ENCODE assay signal across 8 mouse cellular contexts in the genomic region with DNA sequence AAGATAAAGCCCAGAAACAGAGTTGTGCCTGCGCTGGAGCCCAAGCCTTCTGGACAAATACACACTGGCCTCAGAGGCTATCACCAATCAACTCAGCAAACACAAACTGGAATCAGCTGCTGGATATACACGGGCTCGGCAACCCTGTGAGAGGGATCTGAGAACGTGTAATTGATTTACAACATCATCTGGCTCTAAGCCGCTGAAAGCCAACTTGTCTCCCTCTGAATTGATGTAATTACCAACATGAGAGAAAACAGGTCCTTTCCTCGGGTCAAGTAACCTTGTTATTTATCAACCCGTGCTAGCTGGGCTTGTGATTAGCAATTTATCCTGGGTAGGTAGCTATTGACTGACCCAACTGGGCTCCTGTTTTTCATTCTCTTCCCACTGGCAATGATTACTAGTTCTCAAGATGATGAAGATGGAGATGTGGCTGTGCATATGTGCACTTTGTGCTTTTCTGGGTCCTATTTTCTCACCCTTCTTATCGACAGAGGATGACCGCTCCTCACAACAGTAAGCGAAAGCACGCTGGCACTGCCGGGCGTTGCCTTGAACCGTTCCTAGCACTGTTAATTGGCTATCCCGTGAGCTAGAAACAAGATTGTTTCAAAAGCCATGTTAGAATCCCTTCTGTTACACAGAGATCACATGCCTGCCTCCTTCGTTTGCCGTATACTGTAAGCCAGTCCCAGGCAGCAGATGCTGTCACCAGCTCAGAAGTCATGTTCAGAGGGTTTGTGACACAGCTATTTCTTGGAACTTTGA.
DNase-seq lines count a peak whose midpoint lies in the region; ATAC-seq lines count a peak whose summit lies in the region.
"Had no signal": no experiment of that assay in that cellular context is flagged by ENCODE, and none has a peak within 500 bp of the region (broad histone marks: within the 10 kb centered on the region; RNA-seq: fewer than 3 reads in every experiment).

No protein-coding gene starts in this region.

- no peak overlapping the region for H3K4me2 ChIP-seq in hindbrain, embryonic 12.5 days (replicated peaks)
- H3K4me2 ChIP-seq in hindbrain, embryonic 13.5 days, result no peak overlapping the region
- H3K4me2 ChIP-seq in stomach, embryonic 16.5 days (ENCODE audit: low read depth, low read length), result peak overlapping the region; percentile 20

- no peak overlapping the region for H3K27ac ChIP-seq in hindbrain, embryonic 12.5 days
- H3K27ac ChIP-seq in hindbrain, embryonic 13.5 days, result no peak overlapping the region
- no peak overlapping the region for H3K27ac ChIP-seq in stomach, embryonic 16.5 days (ENCODE audit: low read length)

- no peaks in the 10 kb centered on the region for H3K27me3 ChIP-seq in hindbrain, embryonic 12.5 days
- H3K27me3 ChIP-seq in hindbrain, embryonic 13.5 days, result no peaks in the 10 kb centered on the region
- no peaks in the 10 kb centered on the region for H3K27me3 ChIP-seq in stomach, embryonic 16.5 days (ENCODE audit: control insufficient read depth, insufficient read depth, low read length)

- no peaks in the 10 kb centered on the region for H3K36me3 ChIP-seq in hindbrain, embryonic 12.5 days
- no peaks in the 10 kb centered on the region for H3K36me3 ChIP-seq in hindbrain, embryonic 13.5 days
- H3K36me3 ChIP-seq in stomach, embryonic 16.5 days (ENCODE audit: control insufficient read depth, insufficient read depth, low read length), result no peaks in the 10 kb centered on the region

- DNase-seq in hindlimb bud, embryonic 11.5 days (ENCODE audit: extremely low spot score, low read depth, low spot score), result peak; percentile 88
- peak; percentile 12 to 37 for DNase-seq in kidney, postnatal 4 days
- no peak for DNase-seq in frontal cortex, postnatal 14 days (ENCODE audit: low spot score in 2 of 2)
- DNase-seq: retina, postnatal 1 day had no signal

- peaks cover 19% of the 10 kb centered on the region for H3K4me1 ChIP-seq in hindbrain, embryonic 12.5 days
- H3K4me1 ChIP-seq in hindbrain, embryonic 13.5 days (replicated peaks), result peaks cover 21% of the 10 kb centered on the region
- no peaks in the 10 kb centered on the region for H3K4me1 ChIP-seq in stomach, embryonic 16.5 days (ENCODE audit: control insufficient read depth, insufficient read depth, low read length)

- 0 out of 2 replicates have a peak, but pooled peaks have one; percentile 60 for ATAC-seq in hindbrain, embryonic 12.5 days (ENCODE audit: low FRiP score)
- ATAC-seq in hindbrain, embryonic 13.5 days (ENCODE audit: low FRiP score), result no peak
- ATAC-seq in stomach, embryonic 16.5 days (ENCODE audit: insufficient read depth, low FRiP score), result peak; percentile 76; the same call in 1 of the 2 replicates
- no peak for ATAC-seq in inflammation-experienced regulatory T-cells, adult 6 months

- WGBS in hindbrain, embryonic 12.5 days, result 58% methylated on average over 17 of the region's 17 CpGs
- WGBS in hindbrain, embryonic 13.5 days, result 54% methylated on average over 17 of the region's 17 CpGs
- WGBS in stomach, embryonic 16.5 days, result 28% methylated on average over 17 of the region's 17 CpGs

- no peaks in the 10 kb centered on the region for H3K9me3 ChIP-seq in hindbrain, embryonic 12.5 days (replicated peaks)
- no peaks in the 10 kb centered on the region for H3K9me3 ChIP-seq in hindbrain, embryonic 13.5 days
- no peaks in the 10 kb centered on the region for H3K9me3 ChIP-seq in stomach, embryonic 16.5 days (replicated peaks; ENCODE audit: control insufficient read depth, low read length)

- no peak overlapping the region for H3K4me3 ChIP-seq in hindbrain, embryonic 12.5 days
- no peak overlapping the region for H3K4me3 ChIP-seq in hindbrain, embryonic 13.5 days
- peak overlapping the region; percentile 1; the same call in 1 of the 2 replicates for H3K4me3 ChIP-seq in stomach, embryonic 16.5 days (replicated peaks; ENCODE audit: low read length)

- no peak overlapping the region for H3K9ac ChIP-seq in hindbrain, embryonic 12.5 days
- H3K9ac ChIP-seq in hindbrain, embryonic 13.5 days, result no peak overlapping the region
- no peak overlapping the region for H3K9ac ChIP-seq in stomach, embryonic 16.5 days (ENCODE audit: low read length)

Comparison
In these comparisons a context has a peak if more than half of its experiments do, and no peak if none do; other contexts are left out.
1. ATAC-seq: peak in hindbrain, embryonic 12.5 days (single experiment) and stomach, embryonic 16.5 days (single experiment); none in hindbrain, embryonic 13.5 days (single experiment) and inflammation-experienced regulatory T-cells, adult 6 months (single experiment).
2. DNase-seq: peak in hindlimb bud, embryonic 11.5 days (single experiment) and kidney, postnatal 4 days (2 of 2); none in frontal cortex, postnatal 14 days (0 of 2).